Mouse (Mus musculus): ENCODE results near the gene Cyth1.

Cyth1 gene

DNA sequence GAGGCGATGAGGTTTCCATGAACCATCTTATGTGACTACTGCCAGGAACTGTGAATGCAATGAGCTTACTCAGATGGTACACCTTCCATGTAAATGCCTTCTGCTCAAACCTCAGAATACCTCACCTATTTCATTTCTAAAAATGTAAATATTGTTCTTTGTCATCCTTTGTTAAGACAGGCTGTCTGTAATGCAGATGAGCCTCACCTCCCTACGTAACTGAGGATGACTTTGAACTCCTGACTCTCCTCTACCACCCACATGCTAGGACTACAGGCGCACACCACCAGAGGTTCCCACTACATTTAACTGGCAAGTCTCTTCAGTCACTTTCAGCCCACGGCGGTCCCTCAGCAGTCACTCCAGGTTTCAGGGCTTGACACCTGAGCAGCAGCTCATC lies 25.5 kb downstream of the Cyth1 start:
- no peak for DNase-seq

DNA sequence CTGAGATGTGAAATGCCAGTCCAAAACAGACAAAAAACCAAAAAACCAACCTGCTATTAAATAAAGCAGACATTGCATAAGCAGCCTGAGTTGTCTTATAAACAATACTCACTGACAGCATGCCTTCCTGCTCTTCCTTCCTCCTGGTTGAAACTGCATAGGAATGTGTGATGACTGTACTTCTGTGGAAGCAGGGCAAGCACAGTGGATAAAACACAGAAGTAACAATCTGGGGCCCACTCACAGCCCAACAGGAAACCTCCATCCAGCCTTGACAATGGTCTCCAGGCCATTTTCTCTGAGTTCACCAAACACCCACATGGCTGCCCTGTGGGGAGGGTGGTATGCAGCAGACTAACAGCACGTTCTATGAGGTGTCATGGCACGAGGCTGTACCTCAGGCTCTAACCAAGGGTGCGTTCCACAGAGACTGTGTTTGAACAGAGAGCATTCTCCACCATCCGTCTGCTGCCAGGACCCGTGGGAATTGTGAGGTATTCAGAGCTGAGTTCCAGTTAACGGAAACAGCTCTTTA lies 26.0 kb downstream of the Cyth1 start:
- no peak for DNase-seq

DNA sequence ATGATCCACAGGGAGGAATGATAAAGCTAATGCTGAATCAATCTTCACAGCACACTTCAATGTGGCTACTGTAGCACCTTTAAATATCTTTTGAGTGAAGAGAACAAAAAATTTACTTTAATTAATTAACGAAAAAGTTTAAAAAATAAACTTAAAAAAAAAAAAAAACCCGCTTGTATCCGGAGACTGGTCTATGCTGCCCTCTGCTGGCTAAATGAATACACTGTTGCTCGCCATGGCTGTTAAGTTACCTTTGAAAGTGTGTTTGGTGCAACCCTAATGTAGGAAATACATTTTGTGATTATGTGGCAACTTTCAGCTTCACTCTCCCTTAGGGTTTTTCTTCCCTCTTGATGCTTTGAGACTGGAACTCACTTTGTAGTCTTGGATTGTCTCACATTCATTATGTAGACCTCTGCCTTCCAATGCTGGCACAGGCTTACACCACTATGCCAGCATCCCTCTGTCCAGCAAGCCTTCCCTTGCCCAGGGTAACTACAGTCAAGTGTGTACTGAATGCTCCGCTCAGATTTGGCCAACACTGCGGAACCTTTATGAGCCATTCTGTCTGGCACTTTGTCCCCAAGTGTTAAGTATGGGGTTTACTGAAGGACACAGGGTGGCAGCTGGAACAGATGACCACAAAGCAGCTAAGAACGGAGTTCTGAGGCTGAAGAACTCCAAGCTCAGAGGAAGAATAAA lies 27.7 kb downstream of the Cyth1 start:
- peak; percentile 80 for DNase-seq

DNA sequence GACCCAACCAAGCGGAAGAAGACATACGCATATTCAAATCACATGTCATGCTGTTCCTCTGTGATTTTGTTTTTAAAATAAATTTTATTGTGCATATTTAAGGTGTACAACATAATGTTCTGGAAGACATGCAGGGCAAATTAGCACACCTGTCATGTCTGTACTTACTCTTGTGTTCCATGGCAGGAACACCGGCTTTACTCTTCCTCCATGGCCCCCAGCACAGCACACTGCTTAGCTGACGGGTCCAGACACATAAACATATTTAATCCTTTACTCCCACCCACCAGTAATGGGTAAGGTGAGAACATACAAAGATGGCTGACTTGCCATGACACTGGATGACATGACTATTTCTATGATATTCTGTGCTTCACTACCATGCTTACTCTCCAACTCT lies 29.3 kb downstream of the Cyth1 start:
- no peak for DNase-seq

DNA sequence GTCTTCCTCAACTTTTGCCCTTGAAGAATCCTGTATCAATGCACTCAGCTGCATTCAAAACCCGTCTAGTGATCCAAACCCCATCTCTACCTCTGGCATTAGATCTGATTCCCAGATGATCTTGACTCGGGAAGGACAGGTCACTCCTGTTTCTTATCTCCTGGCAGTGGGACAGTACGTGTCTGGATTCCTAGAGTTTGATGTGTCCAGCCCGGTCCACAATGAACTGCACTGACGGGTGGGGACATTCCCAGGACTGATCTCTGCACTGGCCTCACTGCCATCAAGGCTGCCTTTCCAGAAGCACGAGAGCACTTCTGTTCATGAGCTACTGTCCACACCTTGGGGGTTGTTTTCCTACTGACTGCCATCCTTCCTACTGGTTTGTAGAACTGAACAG lies 31.9 kb downstream of the Cyth1 start:
- DNase-seq, result no peak

DNA sequence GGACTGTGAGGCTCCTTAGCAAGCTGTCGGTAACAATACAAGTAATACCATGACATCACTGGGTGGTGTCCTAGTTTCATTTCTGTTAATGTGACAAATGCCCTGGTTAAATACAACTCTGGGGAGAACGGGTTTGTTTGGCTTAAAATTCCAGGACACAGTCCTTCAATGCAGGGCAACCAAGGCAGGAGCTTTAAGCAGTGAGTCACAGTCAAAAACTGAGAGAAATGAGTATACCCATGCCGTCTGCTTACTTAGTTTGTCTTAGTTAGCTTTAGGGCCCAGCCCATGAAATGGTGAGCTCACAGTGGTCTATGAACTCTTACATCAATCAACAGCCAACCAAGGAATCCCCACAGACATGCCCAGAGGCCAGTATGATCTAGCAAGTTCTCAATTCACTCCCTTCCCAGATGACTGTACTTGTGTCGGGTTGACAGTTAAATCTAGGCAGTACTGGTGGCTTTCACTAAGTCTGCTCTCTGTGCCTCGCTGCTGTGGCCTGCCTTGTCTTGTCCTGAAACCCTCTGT lies 32.4 kb downstream of the Cyth1 start:
- no peak for DNase-seq

DNA sequence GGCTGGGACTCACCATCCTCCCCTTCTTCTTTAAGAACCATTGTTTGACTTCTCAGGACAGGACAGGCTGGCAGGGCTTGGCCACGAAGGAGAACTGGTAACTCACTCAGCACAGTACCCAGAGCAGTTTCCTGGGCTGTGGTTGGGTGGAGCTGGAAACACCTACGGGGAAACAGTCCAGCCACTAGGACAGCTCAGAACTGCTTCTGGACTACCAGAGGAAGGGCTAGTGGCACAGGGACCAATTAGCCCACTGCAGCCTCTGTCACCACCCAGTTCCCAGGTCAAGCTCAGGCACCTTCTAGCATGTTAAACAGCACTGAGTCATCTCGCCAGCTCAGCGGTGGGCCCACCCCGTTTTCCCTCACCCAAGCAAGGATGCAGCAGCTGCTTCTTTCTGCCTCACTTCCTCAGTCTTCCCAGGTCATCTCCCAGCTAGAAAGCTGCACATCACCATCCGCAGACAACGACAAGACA lies 35.7 kb downstream of the Cyth1 start:
- no peak for DNase-seq

DNA sequence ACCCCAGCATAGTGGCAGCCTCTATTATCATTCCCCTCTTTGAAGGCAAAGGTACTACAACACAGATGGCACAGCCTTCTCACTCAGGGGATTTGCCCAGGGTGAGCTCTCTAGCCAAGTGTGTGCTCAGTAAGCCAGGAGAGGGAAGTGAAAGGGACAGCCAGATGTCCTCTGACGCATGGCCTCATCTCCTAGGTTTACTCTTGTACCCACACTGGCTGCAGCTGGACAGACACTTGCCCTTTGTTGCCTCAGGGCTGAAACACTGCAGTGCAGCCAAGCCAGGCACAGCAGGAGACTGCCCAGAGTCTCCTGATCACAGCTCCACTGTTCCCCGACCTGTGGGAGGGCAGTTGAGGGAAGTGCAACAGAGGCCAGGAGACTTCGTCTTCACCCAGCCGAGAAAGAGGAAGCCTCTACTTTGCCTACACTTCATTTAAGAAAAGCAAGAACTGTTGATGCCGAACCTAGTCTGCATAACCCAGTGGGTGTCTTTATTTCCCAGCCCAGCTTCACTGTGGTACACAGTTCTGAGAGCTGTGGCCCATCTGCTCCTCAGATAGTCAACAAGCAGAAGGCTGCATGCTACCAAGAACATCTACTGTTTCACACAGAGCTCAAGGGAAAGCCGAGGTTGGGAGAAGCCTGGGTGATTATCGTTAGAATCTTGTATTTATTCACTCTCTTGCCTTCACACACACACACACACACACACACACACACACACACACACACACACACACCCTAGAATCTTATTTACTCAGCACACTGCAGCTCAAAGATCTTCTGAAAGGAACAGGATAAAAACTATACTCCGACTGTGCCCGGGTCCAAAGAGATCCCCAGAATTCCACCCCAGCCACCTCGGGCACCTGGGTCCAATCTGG lies 36.4 kb downstream of the Cyth1 start:
- DNase-seq, result no peak

DNA sequence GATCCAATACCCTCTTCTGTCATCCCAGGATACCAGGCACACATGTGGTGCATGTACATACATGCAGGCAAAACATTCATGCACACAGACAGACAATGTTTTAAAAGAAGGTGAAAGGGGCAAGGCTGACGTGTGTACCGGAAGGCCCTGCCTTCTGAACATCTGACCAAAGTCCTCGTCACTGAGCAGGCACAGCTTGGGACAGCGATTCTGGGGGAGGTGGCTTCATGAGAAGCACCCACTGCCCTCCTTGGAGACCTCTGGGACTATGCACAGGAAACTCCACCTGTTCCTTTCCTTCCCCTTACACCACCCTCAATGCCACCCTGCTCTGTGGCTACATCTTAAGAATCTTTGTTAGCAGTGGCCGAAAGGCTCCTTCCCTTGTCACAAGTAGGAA lies 37.4 kb downstream of the Cyth1 start:
- no peak for DNase-seq

DNA sequence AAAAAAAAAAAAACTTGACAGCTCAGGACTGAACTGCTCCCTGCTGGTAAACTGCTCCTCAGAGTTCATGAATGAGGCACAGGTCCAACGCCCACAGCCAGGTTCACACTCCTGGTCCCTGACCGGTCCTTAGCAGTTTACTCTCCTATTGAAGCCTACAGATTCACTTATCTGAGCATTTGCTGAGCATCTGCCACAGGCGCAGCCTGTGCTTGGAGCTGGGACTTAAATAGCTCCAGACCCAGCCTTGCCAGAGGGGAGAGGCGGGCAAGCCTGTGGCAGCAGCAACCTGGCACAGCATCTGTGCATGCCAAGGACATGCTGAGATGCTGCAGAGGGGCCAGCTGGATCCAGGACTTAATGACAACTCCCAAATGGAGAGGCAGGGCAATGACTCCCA lies 38.3 kb downstream of the Cyth1 start:
- DNase-seq, result no peak

DNA sequence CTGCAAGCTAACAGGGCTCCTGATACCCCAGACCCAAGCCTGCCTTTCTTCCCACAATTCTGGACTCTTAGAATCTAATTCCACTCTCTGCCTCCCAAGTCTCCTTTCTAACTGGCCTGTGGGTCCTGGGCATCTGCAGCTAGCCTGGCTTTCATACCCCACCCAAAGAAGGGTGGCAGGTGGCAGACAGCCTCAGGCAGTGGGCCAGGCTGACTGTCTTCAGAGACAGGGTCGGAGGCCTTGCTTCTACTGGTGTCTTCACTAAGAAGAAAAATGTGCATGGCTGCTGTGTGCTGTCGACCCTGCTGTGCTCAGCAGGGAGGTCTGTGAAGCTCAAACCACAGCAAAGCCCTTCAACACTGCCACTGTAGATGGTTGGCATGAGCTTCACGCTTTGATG lies 39.0 kb downstream of the Cyth1 start:
- no peak for DNase-seq

DNA sequence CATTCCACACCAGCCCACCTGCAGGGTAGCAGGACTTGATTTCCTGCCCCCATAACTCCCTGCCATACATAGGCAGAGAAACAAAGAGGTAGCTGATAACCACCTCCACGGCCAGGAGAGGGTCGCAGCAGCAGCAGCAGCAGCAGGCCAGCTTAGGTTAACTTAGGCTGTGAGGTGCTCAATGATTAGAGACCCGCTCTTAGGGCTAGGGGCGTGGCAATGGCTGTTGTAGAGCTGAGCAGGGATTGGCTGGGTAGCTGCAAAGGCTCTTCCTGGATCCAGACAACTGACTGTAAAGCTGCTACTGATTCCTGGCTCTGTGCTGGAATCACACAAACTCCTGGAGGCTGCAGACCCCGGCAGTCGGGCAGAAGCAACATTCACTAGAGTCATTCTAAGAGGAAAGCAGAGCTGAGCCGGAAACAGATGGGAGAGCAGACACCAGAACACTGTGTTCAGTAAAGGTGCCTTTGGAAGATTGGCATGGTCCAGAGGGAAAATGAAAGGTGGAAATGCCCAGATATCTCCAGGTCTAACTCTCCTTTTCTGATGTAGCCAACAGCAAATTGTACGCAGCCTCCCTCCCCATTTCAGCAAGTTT lies 39.6 kb downstream of the Cyth1 start:
- no peak for DNase-seq

DNA sequence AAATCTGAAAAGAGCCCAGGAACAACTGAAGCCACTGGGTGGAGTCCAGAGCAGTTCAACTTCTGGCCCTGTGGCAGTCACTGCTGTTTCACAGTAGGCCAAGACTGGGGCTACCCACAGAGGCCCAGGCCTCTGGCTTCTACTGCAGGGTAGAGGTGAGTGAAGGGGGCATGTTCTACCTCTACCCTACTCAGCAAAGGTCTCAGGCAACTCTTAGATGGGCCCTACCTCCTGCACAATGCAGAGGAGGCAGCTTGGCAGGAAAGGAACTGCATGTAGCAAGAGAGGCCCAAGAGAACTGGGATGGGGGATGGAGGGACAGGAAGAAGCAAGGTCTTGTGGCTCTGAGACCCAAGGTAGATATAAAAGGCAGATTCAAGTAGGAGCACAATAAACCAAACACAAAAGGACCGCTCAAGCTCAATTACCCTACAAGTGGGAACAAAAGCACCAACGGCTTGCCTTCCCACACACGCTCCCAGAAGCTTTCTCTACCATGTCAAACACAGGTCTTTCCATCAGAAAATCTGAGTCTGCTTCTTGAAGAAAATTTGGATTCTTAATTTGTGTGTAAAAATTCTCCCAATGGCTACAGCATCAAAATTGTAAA lies 40.9 kb downstream of the Cyth1 start:
- DNase-seq, result no peak

DNA sequence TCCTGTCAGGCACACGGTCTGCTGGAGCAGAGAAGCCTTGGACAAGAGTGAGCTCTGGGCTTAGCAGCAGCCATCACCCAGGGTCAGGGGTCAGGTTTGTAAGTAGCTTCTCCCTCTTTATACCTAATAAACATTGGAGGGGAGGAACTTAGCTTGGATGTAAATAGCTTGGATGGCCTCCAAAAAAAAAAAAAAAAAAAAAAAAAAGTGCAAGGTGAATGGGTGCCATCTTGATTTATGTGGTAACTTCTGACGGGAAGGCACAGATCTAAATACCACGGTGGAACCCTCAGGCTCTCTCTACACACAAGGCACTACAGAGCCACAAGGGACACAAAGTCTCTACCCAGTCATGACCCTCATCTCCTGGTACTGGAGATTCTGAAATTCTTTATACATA lies 42.1 kb downstream of the Cyth1 start:
- no peak for DNase-seq

DNA sequence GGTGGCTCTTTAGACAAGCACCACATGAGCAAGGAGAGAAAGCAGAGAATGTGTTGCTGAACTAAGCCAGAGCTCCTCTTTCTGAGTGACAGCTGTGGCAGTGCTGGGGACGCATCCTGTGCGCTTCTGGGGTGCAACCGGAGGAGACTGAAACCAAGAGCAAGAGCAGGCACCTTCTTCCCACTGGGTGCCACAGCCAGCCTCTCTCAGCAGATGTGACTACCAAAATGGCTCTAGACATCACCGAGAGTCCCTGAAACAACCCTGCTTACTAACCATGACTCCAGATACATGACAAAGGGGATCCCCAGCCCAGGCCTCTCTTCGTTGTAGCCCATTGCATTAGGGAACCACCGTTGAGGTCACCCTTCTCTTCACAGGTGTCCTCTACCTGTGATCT lies 44.9 kb downstream of the Cyth1 start:
- peak; percentile 57 for DNase-seq

DNA sequence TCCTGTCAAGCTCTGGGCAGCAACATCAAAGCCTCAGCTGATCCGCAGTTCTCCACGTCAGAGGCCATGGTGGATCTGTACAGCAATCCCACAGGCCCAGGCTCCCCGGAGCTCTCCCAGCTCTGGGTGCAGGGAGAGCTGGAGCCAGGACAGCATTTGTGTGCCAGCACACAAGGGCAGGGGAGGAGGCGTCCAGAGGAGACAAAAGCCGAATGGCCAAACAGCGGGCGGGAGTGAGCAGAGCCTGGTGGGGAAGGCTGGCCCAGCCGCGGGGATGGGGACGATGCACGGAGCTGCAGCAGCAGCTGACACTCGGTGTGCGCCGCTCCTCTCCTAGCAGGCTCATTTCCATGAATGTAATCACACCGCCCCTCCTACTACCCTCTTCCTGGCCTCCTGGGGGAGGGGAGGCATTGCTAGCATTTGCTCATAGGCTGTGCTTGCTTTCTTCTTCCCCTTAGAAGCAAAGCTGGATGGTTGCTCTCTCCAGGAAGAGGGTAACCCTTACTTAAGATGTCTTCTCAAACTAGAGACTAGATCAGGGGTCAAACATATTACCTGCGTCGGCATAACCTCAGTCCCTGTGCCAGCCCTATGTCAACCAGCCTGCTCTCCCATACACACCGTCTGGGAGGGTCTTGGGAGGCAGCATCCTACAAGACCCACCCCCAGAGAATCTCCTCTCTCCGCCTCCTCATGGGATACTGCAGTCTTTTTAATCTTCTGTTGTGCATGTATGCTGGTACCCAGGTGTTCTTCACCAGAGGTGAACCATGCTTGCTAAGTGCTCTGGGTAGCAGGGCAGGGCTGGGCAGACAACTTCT lies 45.8 kb downstream of the Cyth1 start:
- DNase-seq, result peak; percentile 66

DNA sequence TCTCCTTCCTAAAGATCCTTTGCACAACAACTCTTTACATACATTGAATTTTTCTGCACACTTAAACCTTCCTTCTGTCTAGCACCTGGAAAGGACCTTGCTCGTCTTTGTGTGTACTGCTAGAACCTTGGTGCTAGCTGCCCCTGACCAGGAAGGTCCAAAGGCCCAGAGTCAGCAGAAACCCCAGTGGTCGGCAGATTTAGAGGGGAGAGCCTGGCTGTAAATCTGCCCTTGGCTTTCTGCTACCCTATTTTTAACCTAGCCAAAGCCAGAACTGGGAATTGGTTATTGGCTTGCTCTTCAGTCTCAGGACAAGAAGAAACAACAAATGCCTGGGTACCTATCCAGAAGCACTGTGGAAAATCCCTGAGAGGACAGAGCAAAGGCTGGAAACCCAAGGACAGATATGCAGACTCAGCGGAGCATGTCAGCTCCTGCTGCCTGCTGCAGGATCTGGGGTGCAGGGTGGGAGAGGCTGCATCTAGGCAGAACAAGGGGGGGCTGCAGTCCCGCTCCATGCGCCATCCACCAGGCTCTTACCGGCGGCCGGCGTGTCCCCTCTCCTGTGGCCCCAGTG lies 46.5 kb downstream of the Cyth1 start:
- DNase-seq, result no peak

DNA sequence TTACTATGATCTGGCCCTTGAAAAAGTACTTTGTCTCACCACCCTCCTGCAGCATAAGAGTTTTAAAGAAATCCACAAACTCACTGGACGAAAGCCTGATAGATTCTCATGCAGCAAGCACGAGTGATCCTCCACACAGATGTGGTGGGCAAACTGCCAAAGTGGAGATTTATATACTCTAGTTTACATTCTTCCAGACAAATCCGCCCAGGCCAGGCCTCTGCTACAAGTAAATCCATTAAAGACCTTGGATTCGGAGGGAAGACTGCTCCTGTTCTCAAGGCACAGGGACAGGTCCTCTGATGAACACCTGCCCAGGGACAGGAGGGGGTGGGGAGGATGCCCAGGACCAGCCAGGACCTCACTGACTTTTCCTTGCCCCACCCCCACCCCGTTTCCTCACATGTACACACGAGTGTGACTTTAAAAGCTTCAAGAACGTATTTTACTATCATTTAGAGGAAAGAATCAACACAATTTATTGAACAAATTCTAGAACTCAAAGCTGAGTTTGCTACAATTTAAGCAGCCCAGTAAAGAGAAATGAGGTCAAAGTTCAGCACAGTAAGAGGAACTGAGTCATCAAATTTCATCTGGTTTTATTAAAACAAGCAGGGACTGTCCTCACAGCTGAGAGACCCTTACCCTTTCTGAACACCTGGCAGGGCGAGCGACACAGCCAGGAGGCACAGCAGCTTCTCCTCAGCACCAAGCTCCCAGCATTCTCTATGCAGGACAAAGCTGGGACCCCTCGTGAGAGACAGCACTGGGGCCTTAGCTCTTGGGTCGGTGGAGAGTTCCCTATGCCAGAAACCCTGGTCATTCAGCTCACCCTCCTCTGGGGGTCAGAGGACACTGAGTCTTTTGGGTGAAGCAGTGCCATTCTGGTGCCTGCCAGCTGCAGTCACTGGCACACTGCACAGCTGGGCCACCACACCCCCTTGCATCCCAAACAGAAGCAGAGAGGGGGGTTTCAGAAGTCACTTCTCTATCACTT lies 47.3 kb downstream of the Cyth1 start:
- peak; percentile 49 for DNase-seq

DNA sequence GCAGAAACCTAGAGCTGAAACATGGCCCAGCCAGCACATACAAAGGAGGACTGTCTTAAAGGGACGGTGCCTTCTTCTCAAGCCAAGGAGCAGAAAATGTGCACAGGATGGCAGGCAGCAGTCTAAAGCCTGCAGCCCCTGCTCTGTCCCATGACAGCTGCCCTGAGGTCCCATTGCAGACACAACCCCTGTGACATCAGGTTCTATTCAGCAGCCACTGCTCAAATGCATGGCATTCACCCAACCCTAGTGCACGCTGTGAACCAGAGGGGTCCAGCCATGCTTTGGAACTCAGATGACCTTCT lies 50.1 kb downstream of the Cyth1 start:
- DNase-seq, result no peak

DNA sequence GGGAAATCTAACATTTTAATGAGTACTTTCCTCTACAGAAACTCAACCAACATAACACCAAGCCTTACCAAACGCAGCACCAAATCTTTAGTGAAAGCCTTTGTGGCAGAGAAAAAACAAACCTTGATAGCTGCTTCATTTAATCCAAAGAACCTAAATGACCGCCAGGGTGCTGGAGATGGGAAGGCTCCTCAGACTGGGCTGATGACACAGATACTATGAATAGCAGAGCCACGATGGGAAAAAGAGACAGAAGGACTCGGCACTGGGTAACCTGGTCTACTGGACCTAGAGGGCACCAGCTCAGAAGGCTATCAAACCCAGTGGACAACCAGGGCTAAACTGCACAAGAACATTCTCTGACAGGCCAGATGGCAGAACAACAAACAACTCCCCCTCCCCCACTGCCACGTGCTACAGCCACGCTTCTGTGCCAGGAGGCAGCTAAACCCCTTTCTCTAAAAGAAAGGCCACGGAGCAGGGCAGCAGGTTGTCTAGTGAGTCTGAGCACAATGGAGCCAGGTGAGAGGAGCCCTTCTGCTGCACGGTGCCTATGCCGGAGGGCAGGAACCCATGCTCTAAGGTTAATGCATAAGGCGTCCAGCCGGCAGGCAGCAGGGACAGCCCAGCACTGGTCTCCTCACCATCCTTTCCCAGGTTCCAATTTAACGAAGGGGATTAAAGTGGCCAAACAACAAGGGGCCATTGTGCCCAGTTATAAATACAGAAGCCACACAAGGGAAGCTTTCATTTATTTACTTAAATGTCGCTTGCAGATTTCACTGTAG lies 50.7 kb downstream of the Cyth1 start:
- no peak for DNase-seq
